Mouse (Mus musculus): ENCODE results near the gene Fgfbp3.

DNA sequence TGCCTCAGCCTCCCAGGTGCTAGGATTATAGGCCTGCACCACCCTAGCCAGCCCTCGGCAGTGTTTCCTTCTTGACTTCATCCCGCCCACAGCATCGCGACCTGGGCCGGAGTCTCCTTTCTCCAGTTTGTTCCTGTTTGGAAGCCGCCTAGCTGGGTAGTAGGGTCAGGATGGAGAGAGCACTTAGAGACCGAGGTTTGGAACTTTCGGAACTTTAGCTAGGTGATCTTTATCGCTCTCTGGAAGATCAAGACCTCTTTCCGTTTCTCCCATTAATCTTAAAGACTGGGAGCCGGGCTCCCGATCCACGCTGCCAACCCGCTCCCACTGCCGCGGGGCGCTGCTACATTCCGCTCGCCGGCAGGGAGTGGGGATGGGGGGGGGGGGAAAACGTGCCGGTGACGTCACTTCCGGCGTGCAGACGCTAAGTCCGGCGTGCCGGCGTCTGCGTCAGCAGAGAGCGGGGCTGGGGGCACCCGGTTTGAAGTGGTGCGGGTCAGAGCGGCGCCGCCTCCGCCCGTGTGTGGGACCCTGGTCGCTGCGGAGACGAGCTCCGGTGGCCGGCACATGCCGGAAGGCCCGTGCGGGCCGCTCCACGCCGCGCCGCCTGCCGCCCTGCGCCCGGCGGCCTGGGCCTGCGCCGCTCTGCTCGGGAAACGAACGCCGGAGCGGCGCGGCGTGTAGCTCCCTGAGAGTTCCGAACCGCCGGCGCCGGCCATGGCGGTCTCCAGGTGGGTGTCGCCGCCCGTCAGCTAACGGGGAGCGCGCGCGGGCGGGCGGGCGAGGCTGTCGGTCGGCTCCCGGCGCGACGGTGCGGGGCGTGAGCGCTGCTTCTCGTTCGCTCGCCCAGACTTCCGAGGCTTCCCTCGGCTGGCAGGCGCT, 6.5 kb upstream of the Fgfbp3 start, which contains the start of gene Btaf1:
- no peak for TF ChIP-seq CTCF (IDR thresholded peaks at IDR 0.05; ENCODE audit: borderline replicate concordance, insufficient read depth, low read length)
- peak; percentile 91 for TF ChIP-seq POLR2A (IDR thresholded peaks at IDR 0.05; ENCODE audit: low read depth, low read length)

All from embryonic fibroblast, embryonic 13.5 days (primary cell).